Mouse (Mus musculus) liver, embryonic 11.5 days (tissue): ENCODE data around the gene Grcc10. TPM values are rescaled to one million over a fixed set of nuclear protein-coding genes. Genes with fewer than 3 reads are reported as not detected.

Experiments used
- ATAC-seq: fragments of 200-750 bp; cut with Nextera tagmentation; replicated peaks from 2 replicates; pipeline ENCODE4 v1.8.0; 2017; ENCODE audit warnings: moderate number of reproducible peaks, mild to moderate bottlenecking, moderate TSS enrichment, moderate library complexity; ENCODE audit not compliant: low FRiP score
- DNase-seq: peaks from one replicate; pipeline ENCODE4 v3.0.0-alpha.2; 2017; ENCODE audit warnings: low spot score
- H3K27ac ChIP-seq: fragments of 300-500 bp; sonication (generic); 2 replicates; pipeline ENCODE4 v1.5.1; 2014; ENCODE audit warnings: mild to moderate bottlenecking, low read depth, low read length, control low read depth
- H3K27me3 ChIP-seq: fragments of 300-500 bp; sonication (generic); replicated peaks from 2 replicates; pipeline ENCODE4 v1.6.1; 2014; ENCODE audit warnings: low read length, mixed read lengths; ENCODE audit not compliant: control insufficient read depth, insufficient read depth
- H3K36me3 ChIP-seq: fragments of 300-500 bp; sonication (generic); 2 replicates; pipeline ENCODE4 v1.6.1; 2014; ENCODE audit warnings: mild to moderate bottlenecking, low read length, moderate library complexity, mixed read lengths; ENCODE audit not compliant: control insufficient read depth, insufficient read depth
- H3K4me1 ChIP-seq: fragments of 300-500 bp; sonication (generic); replicated peaks from 2 replicates; pipeline ENCODE4 v1.6.1; 2014; ENCODE audit warnings: low read length, mixed read lengths; ENCODE audit not compliant: control insufficient read depth, insufficient read depth
- H3K4me2 ChIP-seq: fragments of 300-500 bp; sonication (generic); 2 replicates; pipeline ENCODE4 v1.6.1; 2014; ENCODE audit warnings: mild to moderate bottlenecking, control low read depth, moderate library complexity
- H3K4me3 ChIP-seq: fragments of 300-500 bp; sonication (generic); 2 replicates; pipeline ENCODE4 v1.5.1; 2014; ENCODE audit warnings: low read depth, low read length, control low read depth
- H3K9ac ChIP-seq: fragments of 300-500 bp; sonication (generic); 2 replicates; pipeline ENCODE4 v1.6.1; 2014; ENCODE audit warnings: low read depth, low read length, control low read depth
- H3K9me3 ChIP-seq: fragments of 300-500 bp; sonication (generic); 2 replicates; pipeline ENCODE4 v1.6.1; 2016; ENCODE audit warnings: low read length, inconsistent platforms, mixed read lengths; ENCODE audit not compliant: control insufficient read depth
- WGBS: fragments of 180-500 bp; shearing (Covaris S2); extraction: QIAGEN DNeasy Blood & Tissue Kit; methylation state at CpG from one replicate; pipeline ENCODE4 v1.1.7; 2014; 5-methylcytosine and 5-hydroxymethylcytosine counted together
- polyA plus RNA-seq: library from polyadenylated mRNA; unstranded; fragments of >200 nt; fragmentation: Nextera tagmentation; extraction: Ambion mirVana; gene quantifications from 2 replicates; pipeline ENCODE4 v1.2.1, GENCODE M21; 2014

The Grcc10 gene
- polyA plus RNA-seq, 1 experiment from 2014 or later, result 167 TPM

GRCm38 (mm10) chr6:124750405-124750804 lies 9.2 kb upstream of the Grcc10 start:
- H3K36me3 ChIP-seq, result peaks cover 2% of the 10 kb centered on the region; the same call in 1 of the 2 replicates

GRCm38 (mm10) chr6:124746654-124747632 lies 5.8 kb upstream of the Grcc10 start:
- H3K9ac ChIP-seq, result peak overlapping the region; percentile 76
- no peaks in the 10 kb centered on the region for H3K27me3 ChIP-seq
- H3K4me1 ChIP-seq, result peaks cover 11% of the 10 kb centered on the region
- WGBS, result 89% methylated on average over 7 of the region's 7 CpGs
- no peak for DNase-seq
- no peak overlapping the region for H3K27ac ChIP-seq
- H3K9me3 ChIP-seq, result no peaks in the 10 kb centered on the region
- peak overlapping the region; percentile 86 for H3K4me2 ChIP-seq
- peaks cover 2% of the 10 kb centered on the region; the same call in 1 of the 2 replicates for H3K36me3 ChIP-seq
- no peak for ATAC-seq
- peak overlapping the region; percentile 60 for H3K4me3 ChIP-seq

More at GRCm38 (mm10) chr6:124750405-124750804, 9.2 kb upstream of the Grcc10 start:
- 79% methylated on average over 8 of the region's 8 CpGs for WGBS
- H3K9ac ChIP-seq, result no peak overlapping the region
- peaks cover 15% of the 10 kb centered on the region; the same call in 1 of the 2 replicates for H3K4me1 ChIP-seq
- H3K27ac ChIP-seq, result no peak overlapping the region
- no peak overlapping the region for H3K4me2 ChIP-seq
- DNase-seq, result no peak
- no peaks in the 10 kb centered on the region for H3K9me3 ChIP-seq
- ATAC-seq, result no peak
- no peak overlapping the region for H3K4me3 ChIP-seq
- no peaks in the 10 kb centered on the region; the same call in 1 of the 2 replicates for H3K27me3 ChIP-seq

- no peak for ATAC-seq
- WGBS, result 24% methylated on average over 8 of the region's 8 CpGs
- peak overlapping the region; percentile 60 for H3K4me3 ChIP-seq
- no peak for DNase-seq
- H3K9ac ChIP-seq, result peak overlapping the region; percentile 76
- peak overlapping the region; percentile 69; the same call in 1 of the 2 replicates for H3K27ac ChIP-seq
- no peaks in the 10 kb centered on the region for H3K9me3 ChIP-seq
- peak overlapping the region; percentile 86 for H3K4me2 ChIP-seq
- no peaks in the 10 kb centered on the region for H3K27me3 ChIP-seq
- peaks cover 14% of the 10 kb centered on the region for H3K4me1 ChIP-seq
- H3K36me3 ChIP-seq, result peaks cover 2% of the 10 kb centered on the region; the same call in 1 of the 2 replicates
Observed at GRCm38 (mm10) chr6:124746296-124746605, 5.1 kb upstream of the Grcc10 start.

DNA sequence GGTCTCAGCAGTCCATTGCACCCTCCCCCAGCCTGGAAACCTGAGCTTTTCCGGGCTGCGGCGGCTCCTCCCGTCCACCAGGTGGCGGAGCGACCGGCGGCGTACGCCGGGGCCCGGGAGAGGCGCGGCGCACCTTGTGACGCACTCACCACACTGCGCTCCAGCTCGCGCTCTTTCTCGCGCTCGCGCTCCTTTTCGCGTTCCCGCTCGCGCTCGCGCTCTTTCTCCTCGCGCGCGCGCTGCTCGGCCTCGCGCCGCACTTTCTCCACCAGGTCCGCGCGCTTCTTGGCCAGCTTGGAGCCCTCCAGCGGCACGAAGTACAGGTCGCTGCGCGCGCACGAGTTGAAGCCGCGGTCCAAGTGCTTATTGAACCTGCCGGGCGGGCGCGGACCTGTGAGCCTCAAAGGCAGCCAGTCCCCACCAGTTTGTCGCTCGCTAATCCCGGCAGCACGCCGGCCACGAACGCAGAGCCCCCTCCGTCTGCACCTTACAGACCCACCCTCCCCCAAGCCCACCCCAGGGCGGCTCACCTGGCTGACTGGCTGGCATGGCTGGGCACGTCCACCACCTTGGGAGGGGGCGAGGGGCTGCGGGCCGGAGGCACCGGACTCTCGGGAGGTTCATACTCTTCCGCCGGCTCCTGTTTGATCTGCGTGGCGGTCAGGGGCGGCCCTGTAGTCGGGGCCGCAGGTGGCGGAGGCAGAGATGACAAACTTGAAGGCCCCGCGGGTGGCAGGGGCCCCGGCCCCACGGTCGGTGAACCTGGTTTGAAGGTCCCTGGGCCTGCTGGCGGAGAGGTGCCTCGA lies 4.5 kb upstream of the Grcc10 start:
- Histone ChIP-seq H3K36me3 (peaks cover 2% of the 10 kb centered on the region; the same call in 1 of the 2 replicates), H3K4me1 (peaks cover 14% of the 10 kb centered on the region), H3K27ac (peak overlapping the region; percentile 72), H3K4me3 (peak overlapping the region; percentile 60), H3K9ac (peak overlapping the region; percentile 76), H3K4me2 (peak overlapping the region; percentile 86), H3K9me3 (no peaks in the 10 kb centered on the region), H3K27me3 (no peaks in the 10 kb centered on the region)
- DNase-seq, result peak; percentile 93
- under 1% methylated on average over 85 of the region's 85 CpGs for WGBS
- peak; percentile 80 for ATAC-seq

DNA sequence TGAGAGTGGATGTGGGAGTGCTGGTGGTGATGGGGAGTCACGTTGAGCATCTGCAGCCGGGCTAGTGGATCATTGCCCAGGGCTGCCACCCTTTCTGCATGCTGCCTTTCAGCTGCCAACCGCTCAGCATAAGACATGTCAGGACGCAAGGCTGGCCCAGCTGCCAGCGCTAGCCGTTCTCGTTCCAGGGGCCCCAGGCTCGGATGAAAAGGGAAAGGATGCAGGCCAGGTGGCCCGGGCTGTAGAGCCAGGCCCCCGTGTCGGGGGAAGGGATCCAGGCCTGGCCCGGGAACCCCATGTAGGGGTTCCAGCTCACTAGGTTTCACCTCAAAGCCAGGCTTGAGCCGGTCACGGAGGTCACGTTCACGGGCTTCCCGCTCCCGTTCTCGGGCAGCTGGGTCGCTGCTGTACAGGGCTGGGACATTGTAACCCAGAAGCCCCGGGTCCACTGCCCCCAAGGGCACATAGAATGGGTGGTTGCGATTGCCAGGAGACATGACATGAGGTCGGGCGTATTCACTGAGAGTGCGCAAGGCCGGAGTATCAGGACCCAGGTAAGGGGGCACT lies 3.7 kb upstream of the Grcc10 start:
- Histone ChIP-seq H3K27me3 (no peaks in the 10 kb centered on the region), H3K27ac (peak overlapping the region; percentile 72), H3K4me2 (peak overlapping the region; percentile 86), H3K4me1 (peaks cover 17% of the 10 kb centered on the region), H3K9ac (peak overlapping the region; percentile 65; the same call in 1 of the 2 replicates), H3K36me3 (peaks cover 2% of the 10 kb centered on the region; the same call in 1 of the 2 replicates), H3K9me3 (no peaks in the 10 kb centered on the region), H3K4me3 (peak overlapping the region; percentile 60)
- no peak for DNase-seq
- ATAC-seq, result no peak
- 71% methylated on average over 26 of the region's 26 CpGs for WGBS

- no peak for DNase-seq
- H3K27ac ChIP-seq, result no peak overlapping the region
- H3K9me3 ChIP-seq, result no peaks in the 10 kb centered on the region
- no peak overlapping the region for H3K9ac ChIP-seq
- H3K36me3 ChIP-seq, result peaks cover 2% of the 10 kb centered on the region; the same call in 1 of the 2 replicates
- peaks cover 29% of the 10 kb centered on the region for H3K4me1 ChIP-seq
- ATAC-seq, result no peak
- H3K4me2 ChIP-seq, result no peak overlapping the region
- WGBS, result 82% methylated on average over 8 of the region's 8 CpGs
- no peaks in the 10 kb centered on the region for H3K27me3 ChIP-seq
- H3K4me3 ChIP-seq, result no peak overlapping the region
Observed at GRCm38 (mm10) chr6:124743647-124744046, 2.5 kb upstream of the Grcc10 start.

DNA sequence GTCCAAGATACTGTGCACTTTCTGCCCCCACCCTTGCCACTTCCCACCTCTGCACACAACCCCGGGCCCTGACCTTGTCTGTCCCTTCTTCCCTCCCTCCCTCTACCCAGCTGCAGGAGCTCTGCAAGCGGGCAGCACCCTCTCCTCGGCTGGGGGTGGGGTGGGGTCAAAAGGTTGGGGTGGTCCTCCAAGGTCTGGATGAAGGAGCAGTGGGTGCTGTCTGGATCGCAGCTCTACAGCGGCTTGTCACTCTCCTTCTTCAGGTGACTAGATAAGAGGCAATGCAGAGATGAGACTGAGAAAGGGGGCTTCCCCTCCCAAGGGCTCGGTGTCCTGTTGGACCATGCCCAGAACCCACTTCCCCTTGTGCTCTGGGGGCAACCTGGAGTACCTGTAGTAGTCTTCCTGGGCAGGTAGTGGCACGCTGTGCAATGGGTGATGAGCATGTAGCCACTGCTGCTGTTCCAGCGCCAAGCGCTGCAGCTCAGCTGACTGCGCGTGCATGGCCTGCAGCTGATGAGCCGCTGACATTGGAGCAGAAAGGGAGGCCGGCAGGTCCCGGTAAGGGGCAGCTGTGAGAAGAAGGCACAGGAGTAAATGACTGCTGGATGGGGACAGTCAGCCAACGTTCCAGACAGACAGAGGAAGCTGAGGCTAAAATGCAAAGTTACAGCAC lies 1.8 kb upstream of the Grcc10 start:
- Histone ChIP-seq H3K27me3 (no peaks in the 10 kb centered on the region), H3K27ac (no peak overlapping the region), H3K36me3 (peaks cover 2% of the 10 kb centered on the region; the same call in 1 of the 2 replicates), H3K9ac (no peak overlapping the region), H3K4me1 (peaks cover 36% of the 10 kb centered on the region), H3K4me3 (no peak overlapping the region), H3K9me3 (no peaks in the 10 kb centered on the region), H3K4me2 (no peak overlapping the region)
- 83% methylated on average over 15 of the region's 15 CpGs for WGBS
- DNase-seq, result no peak
- no peak for ATAC-seq

DNA sequence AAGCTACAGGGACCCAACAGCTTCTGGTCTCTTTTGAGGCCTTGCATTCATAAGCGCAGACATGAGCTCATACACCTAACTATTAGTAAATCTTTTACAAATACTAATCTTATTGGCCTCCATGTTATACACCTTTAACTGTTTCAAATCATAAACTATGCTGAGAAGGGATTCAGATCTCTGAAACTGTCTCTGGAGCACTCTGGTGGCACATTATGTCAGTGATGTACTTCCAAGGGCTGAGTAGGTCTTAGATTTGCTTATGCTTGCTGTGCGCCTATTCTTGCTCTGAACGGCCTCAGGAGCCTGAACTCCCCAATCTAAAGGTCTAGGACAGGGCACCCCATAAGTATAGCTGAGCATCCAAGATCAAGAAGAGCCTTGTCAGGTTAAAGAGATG lies 668 bp upstream of the Grcc10 start:
- peak overlapping the region; percentile 46 for H3K4me3 ChIP-seq
- DNase-seq, result no peak
- peaks cover 40% of the 10 kb centered on the region for H3K4me1 ChIP-seq
- peak overlapping the region; percentile 69 for H3K9ac ChIP-seq
- H3K9me3 ChIP-seq, result no peaks in the 10 kb centered on the region
- ATAC-seq, result no peak
- WGBS, result 73% methylated on average over 3 of the region's 3 CpGs
- no peaks in the 10 kb centered on the region for H3K36me3 ChIP-seq
- no peaks in the 10 kb centered on the region for H3K27me3 ChIP-seq
- peak overlapping the region; percentile 69 for H3K4me2 ChIP-seq
- peak overlapping the region; percentile 97 for H3K27ac ChIP-seq
